Mouse (Mus musculus) retina, postnatal 1 day (tissue): ENCODE data around the gene Lnpep.
"Not testable (repeated sequence)": the region's sequence is repeated elsewhere in the genome, so short reads cannot be mapped to it uniquely, and the experiment has no call there.

Experiments used
- DNase-seq: peaks from one replicate; pipeline ENCODE4 v3.0.0-alpha.2; 2012

Lnpep gene

GRCm38 (mm10) chr17:17608416-17608988 lies 16.3 kb downstream of the Lnpep start:
- DNase-seq: no peak

GRCm38 (mm10) chr17:17604554-17604953 lies 20.3 kb downstream of the Lnpep start:
- no peak for DNase-seq

- DNase-seq: no peak
Measured at GRCm38 (mm10) chr17:17603609-17604008, 21.2 kb downstream of the Lnpep start.

GRCm38 (mm10) chr17:17602786-17603185 lies 22.1 kb downstream of the Lnpep start:
- peak; percentile 18 for DNase-seq

GRCm38 (mm10) chr17:17602330-17602729 lies 22.5 kb downstream of the Lnpep start:
- peak; percentile 14 for DNase-seq

DNA sequence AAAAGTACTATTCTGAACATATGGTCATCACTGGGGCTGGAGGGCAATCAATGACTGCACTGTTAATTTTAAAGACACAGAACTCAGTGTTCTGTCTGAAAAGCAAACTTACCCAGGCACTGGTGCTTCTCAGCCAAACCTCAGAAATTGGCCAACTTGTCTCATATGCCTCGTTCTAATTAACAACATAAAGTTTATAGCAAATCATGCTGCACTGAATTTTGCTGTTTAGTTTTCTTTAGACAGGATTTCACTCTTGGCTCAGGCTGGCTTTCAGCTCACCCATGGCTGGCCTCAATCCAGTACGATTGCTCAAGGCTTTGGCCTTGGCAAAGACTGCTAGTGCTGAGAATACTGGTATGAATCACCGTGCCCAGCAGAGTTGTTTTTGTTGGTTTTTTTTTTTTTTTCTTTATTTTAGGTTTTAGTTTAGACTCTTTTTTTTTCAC lies 24.0 kb downstream of the Lnpep start:
- no peak for DNase-seq

DNA sequence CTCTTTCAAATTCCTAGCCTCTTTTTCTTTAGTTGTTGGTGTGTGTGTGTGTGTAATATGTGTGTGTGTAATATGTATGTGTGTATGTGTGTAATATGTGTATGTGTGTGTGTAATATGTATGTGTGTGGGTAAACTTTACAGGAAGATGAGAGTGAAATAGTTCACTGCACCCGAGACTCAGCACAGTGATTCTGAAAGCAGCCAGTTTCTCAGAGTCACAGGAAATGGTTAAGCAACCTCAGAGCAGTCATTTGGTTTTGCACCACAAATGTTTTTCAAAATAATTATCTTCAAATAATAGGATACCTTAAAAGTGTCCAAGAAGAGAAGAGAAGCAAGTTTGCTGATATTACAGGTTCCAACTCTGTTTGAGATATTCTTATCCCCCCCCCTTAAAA lies 24.8 kb downstream of the Lnpep start:
- no peak for DNase-seq

GRCm38 (mm10) chr17:17598355-17598754 lies 26.5 kb downstream of the Lnpep start:
- no peak for DNase-seq

- no peak for DNase-seq
Measured at GRCm38 (mm10) chr17:17592926-17593325, 31.9 kb downstream of the Lnpep start.

DNA sequence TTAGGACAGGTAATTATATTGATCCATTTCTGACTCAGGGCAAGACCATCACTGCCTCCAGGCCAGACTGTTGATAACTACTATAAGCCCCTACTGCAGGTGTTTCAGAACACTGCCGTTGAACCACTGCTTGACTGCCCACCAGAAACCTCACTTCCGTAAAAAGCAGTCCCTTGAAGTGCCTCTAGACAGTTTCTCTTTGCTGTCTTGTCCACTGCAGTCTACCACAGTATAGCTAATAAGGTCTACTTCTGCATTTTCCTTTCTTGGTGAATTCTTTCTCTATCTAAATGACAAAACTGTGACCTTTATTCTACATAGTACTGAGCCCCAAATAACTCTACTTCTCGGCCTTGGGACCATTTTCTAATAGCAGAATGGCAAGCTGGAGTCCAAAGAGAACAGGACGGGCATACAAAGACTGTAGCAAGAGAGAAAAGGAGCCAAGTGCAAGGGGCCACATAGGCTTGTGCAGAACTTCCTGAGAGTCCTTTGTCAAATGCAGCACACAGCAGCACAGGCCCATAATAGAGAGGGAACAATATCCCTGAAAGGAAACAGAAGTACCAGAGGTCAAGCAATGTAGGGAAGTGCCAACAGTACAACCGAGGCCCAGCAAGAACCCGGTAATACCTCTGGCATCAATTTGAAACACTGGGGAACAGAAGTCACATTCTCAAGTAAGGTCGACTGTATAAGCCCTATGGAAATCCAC lies 37.4 kb downstream of the Lnpep start:
- no peak for DNase-seq

DNA sequence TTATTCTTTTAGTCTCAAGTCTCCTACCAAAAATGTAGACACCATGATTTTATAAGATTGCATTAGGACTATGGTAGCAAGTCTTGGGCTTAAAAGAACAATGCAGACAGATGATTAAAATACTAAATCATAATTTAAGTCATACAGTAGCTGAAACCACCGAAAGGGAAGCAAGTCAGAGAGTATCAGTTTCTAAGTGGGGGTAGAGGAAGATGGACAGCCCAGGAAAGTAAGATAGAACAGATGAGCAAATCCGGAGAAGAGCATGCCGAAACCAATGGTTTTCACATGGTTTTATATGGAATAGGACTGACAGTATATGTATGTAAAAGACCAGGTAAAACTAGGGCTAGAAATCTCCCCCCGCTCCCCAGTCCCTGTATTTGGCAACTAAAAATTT lies 39.7 kb downstream of the Lnpep start:
- DNase-seq: no peak

- no peak for DNase-seq
Measured at GRCm38 (mm10) chr17:17583896-17584295, 41.0 kb downstream of the Lnpep start.

DNA sequence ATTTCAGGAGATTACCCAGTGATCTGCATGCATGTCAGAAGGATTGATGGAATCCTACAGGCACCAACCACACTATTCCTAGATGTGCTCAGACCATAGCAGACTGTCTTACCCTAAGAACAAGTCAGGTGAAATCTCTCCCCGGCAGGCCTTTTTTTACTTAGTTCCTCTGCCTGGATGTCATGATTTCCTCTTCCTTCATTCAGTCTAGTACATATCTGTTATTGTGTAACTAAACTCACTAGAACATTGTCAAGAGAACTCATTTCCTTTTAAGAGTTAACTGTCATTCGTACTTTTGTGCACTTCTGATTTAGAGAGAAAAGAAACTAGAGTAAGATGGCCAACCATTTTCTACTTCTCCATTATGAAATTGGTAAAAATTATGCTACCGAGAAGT lies 43.6 kb downstream of the Lnpep start:
- DNase-seq: no peak

GRCm38 (mm10) chr17:17576399-17576798 lies 48.5 kb downstream of the Lnpep start:
- DNase-seq: no peak

DNA sequence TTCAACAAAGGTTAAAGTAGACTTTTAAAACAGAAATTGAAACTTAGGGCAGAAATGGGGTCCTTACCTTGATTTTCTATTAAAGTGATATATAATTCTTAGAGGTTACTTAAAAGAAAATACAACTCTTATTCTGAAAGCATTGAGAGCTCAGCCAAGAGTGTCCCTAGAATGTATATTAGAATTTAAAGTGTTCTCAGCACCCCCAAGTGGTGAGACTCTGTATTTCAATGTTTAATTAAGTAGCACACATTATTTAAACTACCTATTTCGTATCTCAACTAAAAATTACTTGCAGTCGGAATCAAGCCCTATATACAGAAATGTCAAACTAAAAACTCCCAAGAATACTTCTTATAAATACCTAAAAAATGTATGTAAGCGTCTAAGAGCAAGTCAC lies 57.8 kb downstream of the Lnpep start:
- peak; percentile 66 for DNase-seq

- no peak for DNase-seq
Measured at GRCm38 (mm10) chr17:17548958-17549357, 75.9 kb downstream of the Lnpep start.

DNA sequence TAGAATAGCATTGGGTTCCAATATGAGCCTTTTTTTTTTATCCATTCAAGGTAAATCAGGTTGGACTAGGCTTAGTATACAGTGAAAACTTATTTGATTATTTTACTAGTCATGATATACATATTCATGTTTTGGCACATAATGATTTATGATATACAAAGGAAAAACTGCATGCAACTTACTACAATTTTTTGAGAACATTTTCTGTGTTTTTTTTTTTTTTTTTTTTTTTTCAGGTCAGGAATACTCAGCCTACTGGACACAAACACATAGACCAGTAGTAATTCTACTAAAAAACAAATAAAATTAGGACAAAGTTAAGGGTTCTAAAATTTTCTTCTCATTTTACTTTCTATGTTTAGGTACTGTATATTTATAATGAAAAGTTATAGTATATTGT lies 93.5 kb downstream of the Lnpep start:
- DNase-seq: no peak

GRCm38 (mm10) chr17:17516384-17517016 lies 108.3 kb downstream of the Lnpep start:
- no peak for DNase-seq

DNA sequence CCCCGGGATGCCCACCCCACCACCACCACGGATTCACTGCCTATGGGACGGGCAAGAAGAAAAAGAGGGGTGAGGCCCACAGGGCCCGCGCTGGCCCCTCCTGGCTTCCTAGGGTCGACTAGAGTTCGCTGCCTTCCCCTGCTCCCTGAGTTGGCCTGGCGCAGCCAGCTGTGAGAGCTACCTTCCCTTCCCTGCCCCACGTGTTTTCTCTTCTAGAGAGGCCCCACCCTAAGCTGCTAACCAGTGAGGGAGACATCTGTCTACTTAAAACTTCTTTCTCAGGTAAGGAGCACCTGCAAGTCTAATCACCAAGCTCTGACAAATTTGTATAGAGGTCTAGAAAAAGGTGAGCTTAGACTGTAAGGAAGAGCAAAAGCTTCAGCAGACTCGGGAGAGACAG lies 118.2 kb downstream of the Lnpep start:
- DNase-seq: no peak

DNA sequence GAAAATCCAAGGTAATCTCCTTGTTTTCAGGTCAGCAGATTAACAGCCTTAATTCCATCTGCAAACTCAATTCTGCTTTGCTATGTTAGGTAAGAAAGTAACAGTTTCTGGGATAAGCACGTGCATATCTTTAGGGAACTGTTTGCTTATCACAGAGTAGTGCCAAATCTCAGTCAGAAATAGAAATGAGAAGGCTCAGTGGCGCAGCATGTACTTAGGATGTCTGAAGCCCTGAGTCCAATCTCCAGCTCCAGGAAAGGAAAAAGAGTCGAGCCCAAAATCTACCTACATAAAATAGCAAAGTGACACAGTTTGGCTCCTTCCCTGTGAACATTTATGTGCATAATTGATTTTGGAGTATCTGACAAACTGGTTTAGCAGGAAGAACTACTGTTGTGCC lies 125.6 kb downstream of the Lnpep start:
- DNase-seq: no peak

- DNase-seq: no peak
Measured at GRCm38 (mm10) chr17:17498848-17499247, 126.0 kb downstream of the Lnpep start.

DNA sequence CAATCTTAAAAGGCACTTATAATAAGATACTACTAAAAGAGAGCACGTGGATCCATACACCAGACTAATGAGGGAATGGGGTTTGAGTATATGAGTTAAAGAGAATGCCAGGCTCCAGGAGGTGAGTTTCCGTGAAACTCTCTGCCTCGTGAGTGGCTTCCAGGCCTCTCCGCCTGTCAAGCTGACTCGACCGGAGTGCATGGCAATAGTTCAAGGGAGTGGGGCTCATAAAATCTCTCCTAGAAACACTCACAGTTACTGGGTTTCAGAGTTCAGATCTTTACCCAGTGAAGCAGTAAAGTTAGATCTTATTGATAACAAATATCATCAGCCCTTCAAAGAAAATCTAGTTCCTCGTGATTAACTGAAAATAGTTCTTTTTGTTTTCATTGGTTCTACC lies 128.1 kb downstream of the Lnpep start:
- no peak for DNase-seq

DNA sequence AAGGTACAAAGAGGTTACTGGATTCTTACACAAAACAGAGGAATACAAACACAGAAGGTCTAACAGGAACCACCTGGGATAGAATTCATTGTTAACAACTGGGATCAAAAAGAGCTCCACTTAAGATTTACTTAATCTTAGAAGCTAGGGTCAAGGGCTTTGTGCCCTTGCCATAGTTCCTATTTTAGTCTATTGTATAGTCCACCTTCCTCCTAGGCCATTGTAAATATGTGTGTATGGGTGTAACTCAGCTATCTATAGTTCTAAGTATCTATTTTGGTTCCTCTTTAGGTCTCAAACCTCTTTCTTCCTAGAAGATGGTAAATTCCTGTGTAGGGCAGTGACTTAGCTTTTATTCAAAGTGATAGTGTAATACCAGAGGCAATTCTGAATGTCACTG lies 128.6 kb downstream of the Lnpep start:
- not testable (repeated sequence) for DNase-seq

DNA sequence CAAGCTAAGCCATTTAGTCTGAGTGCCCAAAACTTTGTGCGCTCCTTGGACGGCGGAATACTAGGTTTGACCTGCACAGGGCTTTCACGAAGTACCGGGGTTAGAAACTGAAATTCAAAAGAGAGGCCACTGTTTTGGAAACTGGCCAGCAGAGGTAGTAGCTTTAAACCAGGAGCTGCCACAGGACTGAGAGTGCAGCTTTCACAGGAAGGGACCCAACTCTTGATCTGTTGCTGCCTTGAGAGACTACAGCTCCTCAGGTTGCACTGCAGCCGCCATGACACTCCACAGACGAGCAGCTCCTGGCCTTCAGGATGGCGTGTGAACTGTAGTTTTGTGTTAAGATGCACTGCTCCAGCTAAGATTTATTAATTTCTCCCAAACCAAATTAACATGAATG lies 132.7 kb downstream of the Lnpep start:
- no peak for DNase-seq
